Mouse (Mus musculus) ES-Bruce4 (cell line): ENCODE results near the gene Msantd2.

Experiments
- CTCF ChIP-seq: IDR thresholded peaks from one replicate; pipeline ENCODE4 v1.8.1; 2011; ENCODE audit warnings: low read depth, low read length
- POLR2A ChIP-seq: IDR thresholded peaks from one replicate; pipeline ENCODE4 v1.8.1; 2011; ENCODE audit warnings: low read length; ENCODE audit not compliant: insufficient read depth

GRCm38 (mm10) chr9:37546889-37547288, 57.8 kb downstream of the Msantd2 start:
- TF ChIP-seq POLR2A (no peak), CTCF (no peak)
